Mouse (Mus musculus) CD4-positive helper T cell, adult 2 months (primary cell): ENCODE results near the gene Tbc1d1.

Experiments
- DNase-seq: peaks from one replicate; pipeline ENCODE4 v3.0.0-alpha.2; 2012; ENCODE audit warnings: low read depth, missing footprints, low spot score

The Tbc1d1 gene

GRCm38 (mm10) chr5:64237263-64237662 is 81.2 kb downstream of the Tbc1d1 start:
- no peak for DNase-seq

GRCm38 (mm10) chr5:64237693-64238092 is 81.6 kb downstream of the Tbc1d1 start:
- DNase-seq, result no peak

- no peak for DNase-seq
These were observed 83.0 kb downstream of the Tbc1d1 start for GRCm38 (mm10) chr5:64238894-64239652.

GRCm38 (mm10) chr5:64240941-64241682 is 85.0 kb downstream of the Tbc1d1 start:
- DNase-seq, result no peak

- no peak for DNase-seq
These were observed 85.8 kb downstream of the Tbc1d1 start for GRCm38 (mm10) chr5:64241867-64242266.

- DNase-seq, result peak; percentile 10
These were observed 86.8 kb downstream of the Tbc1d1 start for GRCm38 (mm10) chr5:64242795-64243455.

- no peak for DNase-seq
These were observed 87.6 kb downstream of the Tbc1d1 start for GRCm38 (mm10) chr5:64243666-64244065.

GRCm38 (mm10) chr5:64244283-64244682 is 88.2 kb downstream of the Tbc1d1 start:
- DNase-seq, result no peak

GRCm38 (mm10) chr5:64244745-64245144 is 88.6 kb downstream of the Tbc1d1 start:
- DNase-seq, result no peak

- DNase-seq, result no peak
These were observed 95.3 kb downstream of the Tbc1d1 start for GRCm38 (mm10) chr5:64251435-64251834.

- no peak for DNase-seq
These were observed 98.2 kb downstream of the Tbc1d1 start for GRCm38 (mm10) chr5:64254278-64254677.

- DNase-seq, result no peak
These were observed 98.9 kb downstream of the Tbc1d1 start for GRCm38 (mm10) chr5:64254988-64255387.

GRCm38 (mm10) chr5:64263348-64263747 is 107.2 kb downstream of the Tbc1d1 start:
- no peak for DNase-seq

- DNase-seq, result no peak
These were observed 107.9 kb downstream of the Tbc1d1 start for GRCm38 (mm10) chr5:64263898-64264478.

- peak; percentile 27 for DNase-seq
These were observed 109.0 kb downstream of the Tbc1d1 start for GRCm38 (mm10) chr5:64265145-64265544.

GRCm38 (mm10) chr5:64265906-64266305 is 109.8 kb downstream of the Tbc1d1 start:
- DNase-seq, result no peak

GRCm38 (mm10) chr5:64266534-64266933 is 110.4 kb downstream of the Tbc1d1 start:
- no peak for DNase-seq

GRCm38 (mm10) chr5:64267279-64267678 is 111.2 kb downstream of the Tbc1d1 start:
- DNase-seq, result no peak

GRCm38 (mm10) chr5:64269669-64270068 is 113.6 kb downstream of the Tbc1d1 start:
- DNase-seq, result no peak

- no peak for DNase-seq
These were observed 117.4 kb downstream of the Tbc1d1 start for GRCm38 (mm10) chr5:64273517-64273916.

- no peak for DNase-seq
These were observed 118.2 kb downstream of the Tbc1d1 start for GRCm38 (mm10) chr5:64274296-64274695.
